Mouse (Mus musculus) heart, adult 10 weeks (tissue): ENCODE measurements around the gene 1810062G17Rik. TPM values are rescaled to one million over a fixed set of nuclear protein-coding genes. Genes with fewer than 3 reads are reported as not detected.

Experiments used
- polyA plus RNA-seq: library from polyadenylated mRNA; stranded (reverse); fragments of 350-450 nt; fragmentation: Illumina TruSeq; extraction: RNeasy Lipid Tissue Mini Kit (QIAGEN cat#74804); gene quantifications from one replicate; pipeline ENCODE4 v1.2.3, GENCODE M21; 2014; ENCODE audit warnings: low read depth, low replicate concordance

The 1810062G17Rik gene
- not detected for polyA plus RNA-seq

DNA sequence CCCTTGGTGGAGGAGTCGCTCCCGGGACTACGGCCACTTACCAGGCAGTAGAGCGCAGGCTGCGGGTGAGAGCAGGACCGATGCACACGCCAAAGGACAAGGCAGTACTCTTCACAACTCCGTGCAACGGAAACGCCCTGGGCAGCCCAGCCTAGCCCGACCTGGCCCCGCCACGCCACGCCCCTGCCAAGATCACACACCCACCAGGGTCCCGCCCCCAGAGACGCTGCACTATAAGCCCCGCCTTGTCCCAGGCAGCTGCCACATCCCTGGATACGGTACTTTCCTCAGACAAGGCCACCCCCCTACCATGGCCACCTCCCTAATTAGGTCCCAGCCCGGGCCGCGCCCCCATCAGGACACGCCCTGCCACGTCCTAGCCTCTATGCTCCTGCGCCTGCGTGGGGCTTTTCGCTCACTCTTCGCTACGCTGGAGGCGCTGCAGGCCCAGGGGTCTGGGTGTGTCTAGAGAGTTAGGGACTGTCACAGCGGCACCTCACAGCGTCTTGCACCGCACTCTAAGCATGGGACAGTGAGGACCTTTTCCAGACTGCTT, at the start of gene 1810062G17Rik, which contains the start of gene Anxa5:
1810062G17Rik (plus strand) TSS at position 406 of the 556 bp plus-strand sequence.
Anxa5 (minus strand) TSS at position 363 of the 556 bp plus-strand sequence.

GRCm38 (mm10) chr3:36521073-36522060, 45.6 kb downstream of the 1810062G17Rik start, which contains the start of gene Gm11549:
Gene Gm11549, minus strand, starts transcription at chr3:36521813.

Other genes with a start within 250 kb of the 1810062G17Rik start
- gene Anxa5, start within 50 bp of the 1810062G17Rik start, polyA plus RNA-seq = 139 TPM
- gene Gm11549, start 45.9 kb downstream of the 1810062G17Rik start, polyA plus RNA-seq = not detected
- gene Exosc9, start 76.7 kb downstream of the 1810062G17Rik start, polyA plus RNA-seq = 29.0 TPM
- 0.58 TPM for gene Ccna2, start 96.2 kb downstream of the 1810062G17Rik start, polyA plus RNA-seq
- 9.7 TPM for gene Bbs7, start 137.5 kb downstream of the 1810062G17Rik start, polyA plus RNA-seq
- gene Trpc3, start 214.2 kb downstream of the 1810062G17Rik start, polyA plus RNA-seq = 7.9 TPM